Mouse (Mus musculus): ENCODE results near the gene Zfp108.

- no peak for TF ChIP-seq CTCF (IDR thresholded peaks at IDR 0.05; ENCODE audit: insufficient read depth, low read depth, low read length)
- no peak for TF ChIP-seq POLR2A (IDR thresholded peaks at IDR 0.05; ENCODE audit: insufficient read depth, low read depth, low read length)
Observed at GRCm38 (mm10) chr7:24286090-24286489, 31.5 kb downstream of the Zfp108 start.
